8 mouse cellular contexts compared by ENCODE assay signal in genomic region chr15:4027671-4028410, GRCm38 (mm10). TPM values are rescaled to one million over a fixed set of nuclear protein-coding genes. Genes with fewer than 3 reads are reported as not detected.
DNase-seq lines count a peak whose midpoint lies in the region; ATAC-seq and TF ChIP-seq lines count a peak whose summit lies in the region.

No protein-coding gene starts in this region.

- H3K9ac ChIP-seq in intestine, embryonic 16.5 days (ENCODE audit: low read depth, low read length) = peak overlapping the region; percentile 91
- H3K9ac ChIP-seq in midbrain, embryonic 16.5 days (ENCODE audit: low read depth, low read length) = peak overlapping the region; percentile 94

- H3K9me3 ChIP-seq in embryonic facial prominence, embryonic 10.5 days = no peaks in the 10 kb centered on the region
- H3K9me3 ChIP-seq in intestine, embryonic 16.5 days (ENCODE audit: control insufficient read depth, low read length) = no peaks in the 10 kb centered on the region
- H3K9me3 ChIP-seq in midbrain, embryonic 16.5 days (replicated peaks; ENCODE audit: control insufficient read depth, low read length, poor library complexity, severe bottlenecking) = no peaks in the 10 kb centered on the region

- no peak for TF ChIP-seq CTCF in lung, adult 2 months (IDR thresholded peaks at IDR 0.05; ENCODE audit: insufficient read depth, low read length)

- no peak for ATAC-seq in intestine, embryonic 16.5 days
- no peak; the same call in 1 of the 2 replicates for ATAC-seq in midbrain, embryonic 16.5 days

- H3K27me3 ChIP-seq in embryonic facial prominence, embryonic 10.5 days (replicated peaks; ENCODE audit: low read depth, poor library complexity, severe bottlenecking) = peaks cover 12% of the 10 kb centered on the region; the same call in 1 of the 2 replicates
- no peaks in the 10 kb centered on the region for H3K27me3 ChIP-seq in intestine, embryonic 16.5 days (replicated peaks; ENCODE audit: control insufficient read depth, insufficient read depth, low read length)
- H3K27me3 ChIP-seq in midbrain, embryonic 16.5 days (ENCODE audit: control insufficient read depth, insufficient read depth, low read depth, low read length) = no peaks in the 10 kb centered on the region

- H3K4me2 ChIP-seq in intestine, embryonic 16.5 days (ENCODE audit: low read depth, low read length) = peak overlapping the region; percentile 82
- H3K4me2 ChIP-seq in midbrain, embryonic 16.5 days (ENCODE audit: low read length) = peak overlapping the region; percentile 83

- TF ChIP-seq POLR2A in lung, adult 2 months (IDR thresholded peaks at IDR 0.05; ENCODE audit: borderline replicate concordance, extremely low read depth, low read depth, low read length) = no peak

- DNase-seq in lung, adult 2 months = no peak
- no peak for DNase-seq in lung, postnatal 36 days
- no peak for DNase-seq in embryonic facial prominence, embryonic 10.5 days (ENCODE audit: low spot score)
- no peak for DNase-seq in yolk sac, embryonic 10.5 days (ENCODE audit: low spot score)
- DNase-seq in testis, postnatal 10 days (ENCODE audit: low spot score) = no peak
- DNase-seq in spleen, postnatal 10 days (ENCODE audit: low spot score in 2 of 2) = no peak

- H3K4me1 ChIP-seq in lung, adult 2 months (ENCODE audit: control insufficient read depth, insufficient read depth, low read length) = peaks cover 5% of the 10 kb centered on the region
- H3K4me1 ChIP-seq in embryonic facial prominence, embryonic 10.5 days = peaks cover 15% of the 10 kb centered on the region
- H3K4me1 ChIP-seq in intestine, embryonic 16.5 days (ENCODE audit: control insufficient read depth, insufficient read depth, low read length) = peaks cover 12% of the 10 kb centered on the region
- peaks cover 17% of the 10 kb centered on the region for H3K4me1 ChIP-seq in midbrain, embryonic 16.5 days (ENCODE audit: control insufficient read depth, insufficient read depth, low read length)

- WGBS in lung, adult 2 months = 16% methylated on average over 6 of the region's 6 CpGs
- 12% methylated on average over 6 of the region's 6 CpGs for WGBS in embryonic facial prominence, embryonic 10.5 days
- WGBS in intestine, embryonic 16.5 days = 11% methylated on average over 6 of the region's 6 CpGs
- 7% methylated on average over 6 of the region's 6 CpGs for WGBS in midbrain, embryonic 16.5 days

- no peaks in the 10 kb centered on the region for H3K36me3 ChIP-seq in embryonic facial prominence, embryonic 10.5 days (replicated peaks)
- H3K36me3 ChIP-seq in intestine, embryonic 16.5 days (ENCODE audit: control insufficient read depth, insufficient read depth, low read length) = no peaks in the 10 kb centered on the region
- H3K36me3 ChIP-seq in midbrain, embryonic 16.5 days (ENCODE audit: control insufficient read depth, insufficient read depth, low read length) = no peaks in the 10 kb centered on the region

- H3K27ac ChIP-seq in embryonic facial prominence, embryonic 10.5 days (replicated peaks) = peak overlapping the region; percentile 92; the same call in 1 of the 2 replicates
- H3K27ac ChIP-seq in intestine, embryonic 16.5 days (ENCODE audit: low read length) = peak overlapping the region; percentile 98
- H3K27ac ChIP-seq in midbrain, embryonic 16.5 days (ENCODE audit: low read length) = peak overlapping the region; percentile 98

- peak overlapping the region; percentile 69 for H3K4me3 ChIP-seq in lung, adult 2 months (replicated peaks; ENCODE audit: extremely low read depth, low read depth, low read length)
- peak overlapping the region; percentile 84 for H3K4me3 ChIP-seq in embryonic facial prominence, embryonic 10.5 days
- H3K4me3 ChIP-seq in intestine, embryonic 16.5 days (ENCODE audit: low read length) = peak overlapping the region; percentile 92
- peak overlapping the region; percentile 77 for H3K4me3 ChIP-seq in midbrain, embryonic 16.5 days (ENCODE audit: low read depth, low read length)

RNA-seq across cellular contexts. Expression of gene Oxct1, which starts 1.7 kb away (rescaled TPM):
- 26.6 and 31.6 TPM in 2 replicates for polyA plus RNA-seq in lung, adult 2 months (2012; rRNA removed)
- polyA plus RNA-seq in embryonic facial prominence, embryonic 10.5 days (2016; fragmentation: Nextera tagmentation; extraction: Ambion mirVana) = 102 and 122 TPM in 2 replicates
- polyA plus RNA-seq in intestine, embryonic 16.5 days (2015; fragmentation: Nextera tagmentation; extraction: Ambion mirVana) = 184 and 212 TPM in 2 replicates
- 385 and 432 TPM in 2 replicates for polyA plus RNA-seq in midbrain, embryonic 16.5 days (2015; fragmentation: Nextera tagmentation; extraction: Ambion mirVana)

RNA-seq across cellular contexts. Expression of gene AW549877, which starts 32.3 kb away (rescaled TPM):
- 8.8 and 18.7 TPM in 2 replicates for polyA plus RNA-seq in lung, adult 2 months (2012; rRNA removed)
- 35.0 and 35.5 TPM in 2 replicates for polyA plus RNA-seq in embryonic facial prominence, embryonic 10.5 days (2016; fragmentation: Nextera tagmentation; extraction: Ambion mirVana)
- polyA plus RNA-seq in intestine, embryonic 16.5 days (2015; fragmentation: Nextera tagmentation; extraction: Ambion mirVana) = 26.6 and 33.2 TPM in 2 replicates
- polyA plus RNA-seq in midbrain, embryonic 16.5 days (2015; fragmentation: Nextera tagmentation; extraction: Ambion mirVana) = 44.2 and 45.3 TPM in 2 replicates

RNA-seq across cellular contexts. Expression of gene Fbxo4, which starts 48.5 kb away (rescaled TPM):
- 12.5 and 14.6 TPM in 2 replicates for polyA plus RNA-seq in lung, adult 2 months (2012; rRNA removed)
- 4.1 and 4.2 TPM in 2 replicates for polyA plus RNA-seq in embryonic facial prominence, embryonic 10.5 days (2016; fragmentation: Nextera tagmentation; extraction: Ambion mirVana)
- polyA plus RNA-seq in intestine, embryonic 16.5 days (2015; fragmentation: Nextera tagmentation; extraction: Ambion mirVana) = 9.5 and 9.7 TPM in 2 replicates
- polyA plus RNA-seq in midbrain, embryonic 16.5 days (2015; fragmentation: Nextera tagmentation; extraction: Ambion mirVana) = 7.5 and 9.5 TPM in 2 replicates
